Mouse (Mus musculus) C2C12 (cell line): ENCODE data around the gene Sdcbp2. TPM values are rescaled to one million over a fixed set of nuclear protein-coding genes. Genes with fewer than 3 reads are reported as not detected.

Experiments
- H3K27me3 ChIP-seq: one replicate; pipeline ENCODE4 v1.6.1; 2011; ENCODE audit not compliant: control insufficient read depth, insufficient read depth, insufficient read length
- H3K36me3 ChIP-seq: one replicate; pipeline ENCODE4 v1.6.1; 2011; ENCODE audit not compliant: control insufficient read depth, insufficient read depth
- H3K4me3 ChIP-seq: one replicate; pipeline ENCODE4 v1.5.1; 2011; ENCODE audit warnings: mild to moderate bottlenecking, control low read depth; ENCODE audit not compliant: poor library complexity, insufficient read depth, severe bottlenecking
- H3K79me2 ChIP-seq: one replicate; pipeline ENCODE4 v1.6.1; 2011; ENCODE audit not compliant: control insufficient read depth, insufficient read depth
- H3K79me3 ChIP-seq: one replicate; pipeline ENCODE4 v1.6.1; 2011; ENCODE audit warnings: low read depth, control low read depth
- H3ac ChIP-seq: one replicate; pipeline ENCODE3; 2011; ENCODE audit warnings: low read depth; ENCODE audit not compliant: control insufficient read depth, insufficient read length
- CEBPB ChIP-seq: IDR thresholded peaks from one replicate; pipeline ENCODE4 v1.6.1; 2011; ENCODE audit warnings: low read depth, mild to moderate bottlenecking, control low read depth, moderate library complexity
- CTCF ChIP-seq: IDR thresholded peaks from one replicate; pipeline ENCODE4 v1.5.1; 2011; ENCODE audit not compliant: control insufficient read depth, insufficient read depth, insufficient read length
- FOSL1 ChIP-seq: IDR thresholded peaks from one replicate; pipeline ENCODE4 v1.8.0; 2011; ENCODE audit warnings: mild to moderate bottlenecking, low read length; ENCODE audit not compliant: poor library complexity, insufficient read depth, severe bottlenecking
- MAX ChIP-seq: IDR thresholded peaks from one replicate; pipeline ENCODE4 v1.6.1; 2011; ENCODE audit warnings: mild to moderate bottlenecking, control low read depth
- MYOD1 ChIP-seq: IDR thresholded peaks from one replicate; pipeline ENCODE4 v1.6.1; 2011; ENCODE audit warnings: low read depth; ENCODE audit not compliant: control insufficient read depth, insufficient read length
- MYOG ChIP-seq: IDR thresholded peaks from one replicate; pipeline ENCODE4 v1.6.1; 2011; ENCODE audit not compliant: control insufficient read depth, insufficient read length; ENCODE audit errors: extremely low read depth
- USF1 ChIP-seq: IDR thresholded peaks from one replicate; pipeline ENCODE4 v1.6.1; 2011; ENCODE audit warnings: low read depth, mild to moderate bottlenecking, control low read depth, moderate library complexity
- polyA plus RNA-seq: library from polyadenylated mRNA; unstranded; fragments of >200 nt; fragmentation: generic; extraction: Trizol; gene quantifications from one replicate; pipeline ENCODE4 v1.2.1, GENCODE M21; 2012; ENCODE audit warnings: missing spikeins

Sdcbp2 gene
- polyA plus RNA-seq, 1 experiment = 0.30 TPM

DNA sequence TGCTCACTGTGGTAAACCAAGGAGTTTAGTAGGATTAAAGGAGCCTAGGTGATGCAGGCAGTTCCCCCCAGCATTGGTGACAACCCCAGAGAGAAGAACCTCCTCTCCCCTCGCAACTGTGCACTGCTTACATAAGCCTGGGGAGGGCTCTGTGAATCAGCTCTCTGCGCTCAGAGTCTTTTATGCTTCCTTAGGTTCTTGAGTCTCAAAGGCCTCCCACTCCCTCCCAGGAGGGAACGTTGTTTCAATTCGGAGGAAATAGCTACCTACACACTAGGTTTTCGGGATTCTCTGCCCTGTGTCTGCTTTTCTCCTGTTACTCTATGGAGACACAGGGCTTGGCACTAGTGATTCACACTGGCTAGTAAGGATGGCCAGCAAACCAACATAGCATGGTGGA is 2.2 kb downstream of the Sdcbp2 start:
- Histone ChIP-seq H3K36me3 (no peaks in the 10 kb centered on the region), H3K79me3 (no peaks in the 10 kb centered on the region), H3K4me3 (no peak overlapping the region), H3K79me2 (no peaks in the 10 kb centered on the region), H3K27me3 (peaks cover 8% of the 10 kb centered on the region), H3ac (no peak overlapping the region)
- TF ChIP-seq MAX (no peak), MYOD1 (no peak), MYOG (no peak), CTCF (no peak), FOSL1 (no peak), CEBPB (no peak), USF1 (no peak)

DNA sequence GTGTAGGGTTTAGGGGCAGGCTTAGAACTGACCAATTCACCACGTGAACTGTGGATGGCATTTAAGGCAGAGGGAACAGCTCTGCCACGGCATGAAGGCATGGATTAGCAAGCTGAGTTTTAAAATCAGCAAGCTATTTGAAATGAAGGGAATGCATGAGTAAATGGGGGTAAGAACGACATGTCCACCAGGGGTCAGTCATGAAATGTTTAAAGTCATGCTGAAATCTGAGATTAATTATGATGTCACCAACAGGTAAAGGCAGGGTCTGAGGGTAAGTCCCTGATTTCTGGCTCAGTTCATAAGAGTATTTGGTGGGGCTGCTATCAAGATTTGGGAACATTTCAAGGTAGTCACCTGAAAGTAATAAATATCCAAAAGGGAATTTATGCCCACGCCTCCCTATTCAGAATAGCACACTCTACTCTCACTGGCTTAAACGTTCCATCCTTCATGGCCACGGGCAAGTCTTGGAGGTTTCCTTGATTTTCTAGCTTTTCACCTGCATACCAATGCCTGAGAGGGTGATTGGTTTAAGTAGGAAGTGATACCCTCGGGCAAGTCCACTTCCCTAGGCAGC is 2.8 kb downstream of the Sdcbp2 start:
- H3K79me3 ChIP-seq = no peaks in the 10 kb centered on the region
- no peak overlapping the region for H3ac ChIP-seq
- H3K27me3 ChIP-seq = peaks cover 8% of the 10 kb centered on the region
- no peaks in the 10 kb centered on the region for H3K79me2 ChIP-seq
- TF ChIP-seq MYOG (no peak), MYOD1 (no peak), CTCF (no peak), CEBPB (no peak), FOSL1 (no peak), MAX (no peak), USF1 (no peak)
- no peak overlapping the region for H3K4me3 ChIP-seq
- H3K36me3 ChIP-seq = no peaks in the 10 kb centered on the region

DNA sequence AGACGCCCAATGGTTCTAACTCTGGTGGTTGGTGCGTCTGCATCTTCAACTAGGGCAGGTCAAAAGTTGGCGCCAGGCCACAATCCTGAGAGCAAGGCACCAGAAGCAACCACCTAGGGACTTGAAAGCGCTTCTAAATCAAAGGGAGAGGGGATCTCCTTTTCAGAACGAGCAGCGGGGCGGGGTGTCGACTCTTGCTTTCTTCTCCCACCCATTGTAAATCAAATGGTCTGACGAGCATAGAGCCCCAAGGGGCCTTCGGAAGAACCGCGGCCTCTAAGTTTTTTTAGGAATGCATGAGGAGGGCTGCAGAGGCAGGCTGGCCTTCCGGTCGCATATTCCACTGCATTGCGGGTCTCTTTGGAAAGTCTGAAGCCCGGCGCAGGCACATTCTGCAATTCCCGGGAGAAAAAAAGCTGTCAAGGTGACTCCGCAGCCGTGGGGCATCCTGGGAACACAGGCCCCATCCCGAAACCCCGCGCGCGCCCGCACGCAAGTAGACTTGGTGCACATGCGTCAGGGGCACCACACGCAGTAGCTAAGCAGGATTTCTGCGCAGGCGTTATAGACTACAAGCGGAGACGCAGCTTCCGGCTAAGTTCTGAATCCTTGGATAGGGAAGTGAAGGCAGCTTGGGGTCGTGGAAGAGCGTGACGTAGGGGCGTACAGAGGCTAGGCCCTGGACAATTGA is 3.4 kb downstream of the Sdcbp2 start:
- no peaks in the 10 kb centered on the region for H3K36me3 ChIP-seq
- no peak for TF ChIP-seq MYOG
- TF ChIP-seq CEBPB = no peak
- TF ChIP-seq CTCF = no peak
- TF ChIP-seq MAX = no peak
- TF ChIP-seq FOSL1 = no peak
- TF ChIP-seq USF1 = no peak
- TF ChIP-seq MYOD1 = no peak
- H3K79me3 ChIP-seq = no peaks in the 10 kb centered on the region

DNA sequence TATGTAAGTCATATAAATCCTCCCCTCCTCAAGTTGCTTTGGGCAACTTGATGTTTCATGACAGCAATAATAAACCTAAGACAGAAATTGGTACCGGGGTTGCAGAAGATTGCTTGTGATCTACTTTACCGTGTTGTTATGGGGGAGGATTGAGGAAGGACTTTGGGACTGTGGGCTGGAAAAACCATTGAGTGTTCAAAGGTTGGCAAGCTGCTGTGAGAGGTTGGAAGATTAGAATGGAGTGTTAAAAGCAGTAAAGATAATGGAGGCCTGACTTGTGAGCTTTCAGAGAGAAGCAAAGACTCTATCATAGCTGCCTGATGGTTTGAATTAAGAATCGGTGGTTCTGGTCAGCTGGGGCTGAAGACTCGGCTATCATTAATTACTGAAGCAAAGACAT is 6.8 kb downstream of the Sdcbp2 start:
- TF ChIP-seq MYOG = no peak
- TF ChIP-seq MYOD1 = no peak
- TF ChIP-seq USF1 = no peak
- no peak for TF ChIP-seq MAX
- no peak for TF ChIP-seq CTCF
- TF ChIP-seq CEBPB = no peak
- no peak for TF ChIP-seq FOSL1
- H3K79me2 ChIP-seq = no peaks in the 10 kb centered on the region
- no peaks in the 10 kb centered on the region for H3K79me3 ChIP-seq
- no peak overlapping the region for H3K4me3 ChIP-seq
- H3ac ChIP-seq = no peak overlapping the region
- H3K36me3 ChIP-seq = no peaks in the 10 kb centered on the region
- H3K27me3 ChIP-seq = peaks cover 11% of the 10 kb centered on the region

More for the DNA sequence above, 3.4 kb downstream of the Sdcbp2 start:
- no peak overlapping the region for H3ac ChIP-seq
- peaks cover 8% of the 10 kb centered on the region for H3K27me3 ChIP-seq
- H3K4me3 ChIP-seq = no peak overlapping the region
- no peaks in the 10 kb centered on the region for H3K79me2 ChIP-seq

DNA sequence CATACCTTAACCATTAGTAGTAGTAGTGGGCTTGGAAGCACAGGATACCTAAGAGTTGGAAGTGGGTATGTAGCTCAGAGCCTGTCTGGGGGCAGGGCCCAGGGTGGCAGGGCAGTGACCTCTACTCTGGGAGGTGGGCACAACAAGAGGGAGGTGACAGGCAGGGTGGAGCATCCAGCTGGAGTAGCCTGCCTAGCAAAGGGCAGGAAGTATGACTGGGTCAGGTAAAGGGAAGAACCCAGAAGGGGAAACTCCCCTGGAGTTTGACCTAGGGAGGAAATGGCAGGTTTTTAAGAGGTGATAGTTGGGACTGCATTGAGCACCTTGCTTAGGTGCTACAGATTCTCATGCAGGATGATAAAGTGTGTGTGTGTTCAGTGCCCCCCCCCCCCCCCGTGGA is 8.5 kb downstream of the Sdcbp2 start:
- Histone ChIP-seq H3K4me3 (no peak overlapping the region), H3K36me3 (no peaks in the 10 kb centered on the region), H3K27me3 (peaks cover 7% of the 10 kb centered on the region), H3K79me2 (no peaks in the 10 kb centered on the region), H3K79me3 (no peaks in the 10 kb centered on the region), H3ac (no peak overlapping the region)
- TF ChIP-seq MYOG = no peak
- no peak for TF ChIP-seq CEBPB
- no peak for TF ChIP-seq MAX
- TF ChIP-seq CTCF = no peak
- TF ChIP-seq FOSL1 = no peak
- TF ChIP-seq USF1 = no peak
- TF ChIP-seq MYOD1 = no peak

DNA sequence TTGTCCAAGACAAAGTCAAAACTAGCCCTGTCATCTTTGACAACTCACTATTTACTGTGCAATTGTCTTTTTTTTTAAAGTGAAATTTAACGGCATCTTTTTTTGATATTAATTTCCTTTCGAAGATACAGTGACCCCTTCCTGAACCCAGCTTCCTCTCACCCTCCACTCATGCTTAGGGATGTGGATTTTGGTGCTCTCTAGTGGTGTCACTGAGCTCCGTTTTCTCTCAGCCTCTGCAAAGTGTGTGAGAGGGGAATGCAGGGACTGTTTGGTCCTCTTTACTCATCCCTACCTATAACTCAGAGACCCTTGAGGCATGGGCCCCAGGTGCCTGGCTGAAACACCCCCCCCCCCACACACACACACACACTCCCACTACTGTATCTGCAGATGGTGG is 13.5 kb downstream of the Sdcbp2 start:
- no peak overlapping the region for H3ac ChIP-seq
- no peak overlapping the region for H3K4me3 ChIP-seq
- peaks cover 3% of the 10 kb centered on the region for H3K27me3 ChIP-seq
- TF ChIP-seq FOSL1 (no peak), MYOD1 (no peak), CTCF (no peak), MYOG (no peak), CEBPB (no peak), MAX (no peak)
- H3K36me3 ChIP-seq = no peaks in the 10 kb centered on the region
- H3K79me3 ChIP-seq = no peaks in the 10 kb centered on the region
- no peaks in the 10 kb centered on the region for H3K79me2 ChIP-seq
